Mouse (Mus musculus): ENCODE data around the gene Epb41l1. TPM values are rescaled to one million over a fixed set of nuclear protein-coding genes. Genes with fewer than 3 reads are reported as not detected.

Epb41l1 gene
- polyA plus RNA-seq, 1 experiment from 2014 or later: 2.1 TPM

DNA sequence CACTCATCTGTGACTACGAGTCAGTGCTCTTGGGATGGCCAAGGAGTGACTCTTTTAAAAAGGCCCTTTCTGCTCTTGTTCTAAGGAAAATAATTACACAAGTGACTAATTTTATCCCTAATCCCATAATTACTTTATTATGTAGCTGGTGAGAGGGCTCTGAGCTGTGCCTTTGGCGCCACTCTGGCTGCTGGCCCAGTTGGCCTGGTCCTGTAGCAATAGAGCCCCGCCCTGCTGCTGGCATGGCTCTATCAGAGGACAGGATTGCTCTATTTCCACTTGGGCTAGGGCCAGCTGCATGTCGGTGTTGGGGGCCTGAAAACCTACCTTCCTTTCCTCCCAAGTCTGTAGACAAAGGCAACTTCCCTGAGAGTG lies 36.6 kb downstream of the Epb41l1 start:
- no peak for TF ChIP-seq CTCF (IDR thresholded peaks at IDR 0.05; ENCODE audit: low read depth)
- no peaks in the 10 kb centered on the region for H3K4me1 ChIP-seq (ENCODE audit: insufficient read depth)
- ATAC-seq (ENCODE audit: insufficient read depth) (no peak), DNase-seq (no peak)
- no peaks in the 10 kb centered on the region for H3K27me3 ChIP-seq (ENCODE audit: insufficient read depth, low read length)
- H3K4me2 ChIP-seq: no peak overlapping the region
- H3K9ac ChIP-seq: no peak overlapping the region
- 50% methylated on average over 4 of the region's 4 CpGs for WGBS
- H3K36me3 ChIP-seq (ENCODE audit: insufficient read depth): no peaks in the 10 kb centered on the region
- H3K9me3 ChIP-seq (ENCODE audit: low read depth, low read length): no peaks in the 10 kb centered on the region
- H3K4me3 ChIP-seq (ENCODE audit: low read depth, low read length): no peak overlapping the region
- no peak overlapping the region for H3K27ac ChIP-seq (ENCODE audit: low read depth)

DNA sequence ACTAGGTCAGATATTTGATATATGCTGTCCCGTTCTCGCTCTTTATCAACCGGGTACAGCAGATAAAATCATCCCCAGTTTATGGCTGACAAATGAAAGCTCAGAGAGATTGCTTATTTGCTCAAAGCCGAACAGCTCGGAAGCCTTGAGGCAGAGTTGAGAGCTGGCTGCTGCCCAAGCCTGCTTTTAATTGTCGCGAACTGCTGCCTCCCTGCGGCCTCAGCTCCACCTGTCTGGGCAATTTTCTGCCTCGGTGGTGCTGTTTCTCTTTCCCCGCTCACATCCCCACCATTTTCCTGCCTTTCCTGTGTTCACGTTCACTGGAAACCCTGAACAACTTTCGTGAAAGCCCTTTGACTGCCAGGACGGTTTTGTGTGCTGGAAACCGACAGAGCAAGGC lies 39.8 kb downstream of the Epb41l1 start:
- 0 out of 2 replicates have a peak overlapping the region, but pooled peaks have one; percentile 4 for H3K4me2 ChIP-seq
- no peaks in the 10 kb centered on the region for H3K36me3 ChIP-seq (ENCODE audit: insufficient read depth)
- H3K9ac ChIP-seq: no peak overlapping the region
- H3K9me3 ChIP-seq (ENCODE audit: low read depth, low read length): no peaks in the 10 kb centered on the region
- H3K27ac ChIP-seq (ENCODE audit: low read depth): no peak overlapping the region
- H3K27me3 ChIP-seq (ENCODE audit: insufficient read depth, low read length): no peaks in the 10 kb centered on the region
- H3K4me1 ChIP-seq (ENCODE audit: insufficient read depth): peaks cover 3% of the 10 kb centered on the region; the same call in 1 of the 2 replicates
- DNase-seq (peak; percentile 73), ATAC-seq (ENCODE audit: insufficient read depth) (no peak)
- H3K4me3 ChIP-seq (ENCODE audit: low read depth, low read length): no peak overlapping the region
- TF ChIP-seq CTCF (IDR thresholded peaks at IDR 0.05; ENCODE audit: low read depth): peak; percentile 58
- WGBS: 26% methylated on average over 14 of the region's 14 CpGs

DNA sequence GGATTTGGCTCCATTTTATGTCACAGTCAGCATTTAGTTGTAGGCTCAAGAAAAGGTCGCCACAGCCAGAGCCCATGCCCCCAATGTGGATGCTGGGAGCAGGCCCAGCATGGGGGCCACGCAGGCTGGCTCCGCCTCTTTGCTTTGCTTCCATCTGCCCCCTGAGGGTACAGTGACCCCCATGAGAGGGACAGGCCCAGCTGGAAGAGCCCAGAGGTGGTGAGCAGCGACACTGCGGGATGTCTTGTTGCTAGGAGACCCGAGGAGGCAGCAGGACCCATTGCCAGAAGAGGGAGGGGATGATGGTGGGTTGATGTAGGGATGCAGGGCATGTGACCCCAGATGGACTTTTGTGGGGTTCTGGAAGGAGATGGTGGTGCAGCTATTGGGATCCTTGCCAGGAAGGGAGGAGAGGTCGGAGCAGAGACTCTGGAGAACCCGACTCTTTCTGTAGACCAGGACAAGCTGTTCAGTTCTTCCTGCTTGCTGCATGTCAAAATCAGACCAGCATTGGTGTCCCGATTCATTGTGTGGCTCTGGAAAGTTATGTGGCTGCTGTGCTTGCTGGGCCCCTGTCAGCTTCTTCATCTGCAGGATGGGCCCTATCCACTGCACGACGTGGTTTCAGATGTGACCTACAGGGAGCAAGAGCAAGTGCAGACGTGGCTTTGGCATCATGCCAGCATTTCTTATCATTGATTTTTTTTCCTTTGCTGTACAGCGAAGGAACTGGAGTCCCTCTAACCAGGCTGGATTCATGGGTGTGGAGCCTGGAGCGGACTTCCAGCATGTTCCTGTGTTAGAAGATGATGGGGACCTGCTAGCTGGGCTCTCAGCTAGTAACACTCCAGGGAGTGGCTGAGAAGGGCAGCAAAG lies 41.7 kb downstream of the Epb41l1 start:
- peak; percentile 72 for DNase-seq
- Histone ChIP-seq H3K9ac (no peak overlapping the region), H3K4me2 (no peak overlapping the region), H3K27me3 (ENCODE audit: insufficient read depth, low read length) (no peaks in the 10 kb centered on the region), H3K4me3 (ENCODE audit: low read depth, low read length) (no peak overlapping the region), H3K27ac (ENCODE audit: low read depth) (no peak overlapping the region), H3K36me3 (ENCODE audit: insufficient read depth) (no peaks in the 10 kb centered on the region), H3K4me1 (ENCODE audit: insufficient read depth) (peaks cover 3% of the 10 kb centered on the region; the same call in 1 of the 2 replicates), H3K9me3 (ENCODE audit: low read depth, low read length) (no peaks in the 10 kb centered on the region)
- TF ChIP-seq CTCF (IDR thresholded peaks at IDR 0.05; ENCODE audit: low read depth): no peak
- WGBS: 35% methylated on average over 14 of the region's 14 CpGs
- ATAC-seq (ENCODE audit: insufficient read depth): peak; percentile 6; the same call in 1 of the 2 replicates

DNA sequence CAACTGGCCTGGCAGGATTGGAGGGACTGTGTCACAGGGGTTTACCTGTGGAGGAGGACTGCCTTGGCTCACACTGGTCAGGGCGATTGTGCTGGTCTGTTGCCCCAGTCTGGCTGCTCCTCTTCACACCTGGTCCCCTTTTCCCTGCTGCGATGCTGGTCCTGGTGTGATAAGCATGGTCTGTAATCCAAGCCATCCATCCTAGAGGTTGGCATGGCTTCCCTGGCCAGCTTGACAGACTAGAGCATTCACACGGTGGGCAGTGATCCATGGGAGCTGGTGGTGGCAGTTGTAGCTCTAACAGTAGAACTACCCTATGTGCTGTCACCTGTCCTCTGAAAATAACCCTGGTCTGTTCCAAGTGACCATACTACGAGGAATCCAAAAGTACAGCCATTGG lies 43.7 kb downstream of the Epb41l1 start:
- TF ChIP-seq CTCF (IDR thresholded peaks at IDR 0.05; ENCODE audit: low read depth): no peak
- 71% methylated on average over 4 of the region's 4 CpGs for WGBS
- DNase-seq: no peak

DNA sequence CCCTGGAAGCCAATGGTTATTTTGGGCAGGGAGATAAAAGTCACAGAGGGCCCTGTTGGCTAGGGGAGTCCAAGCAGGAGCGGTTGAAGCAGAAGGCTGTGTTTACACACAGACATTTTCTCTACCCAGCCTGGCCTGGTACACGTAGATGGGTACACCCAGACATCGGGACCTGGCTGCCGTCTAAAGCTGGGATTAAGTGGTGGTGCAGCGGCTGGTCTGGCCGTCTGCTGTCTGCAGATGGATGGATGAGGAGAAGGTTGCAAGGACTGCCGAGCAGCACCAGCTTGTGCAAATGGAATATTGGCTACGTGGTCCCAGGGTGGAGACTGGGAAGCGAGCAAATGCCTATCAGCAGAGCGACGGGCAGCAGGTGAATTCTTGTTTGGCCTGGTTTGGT lies 46.8 kb downstream of the Epb41l1 start:
- 79% methylated on average over 11 of the region's 11 CpGs for WGBS
- ATAC-seq (ENCODE audit: insufficient read depth): no peak
- Histone ChIP-seq H3K9ac (no peak overlapping the region), H3K4me1 (ENCODE audit: insufficient read depth) (peaks cover 2% of the 10 kb centered on the region; the same call in 1 of the 2 replicates), H3K4me3 (ENCODE audit: low read depth, low read length) (no peak overlapping the region), H3K36me3 (ENCODE audit: insufficient read depth) (no peaks in the 10 kb centered on the region), H3K27me3 (ENCODE audit: insufficient read depth, low read length) (no peaks in the 10 kb centered on the region), H3K9me3 (ENCODE audit: low read depth, low read length) (no peaks in the 10 kb centered on the region), H3K27ac (ENCODE audit: low read depth) (no peak overlapping the region), H3K4me2 (no peak overlapping the region)
- TF ChIP-seq CTCF (IDR thresholded peaks at IDR 0.05; ENCODE audit: low read depth): no peak
- DNase-seq: no peak

More for the DNA sequence above, 43.7 kb downstream of the Epb41l1 start:
- H3K27ac ChIP-seq (ENCODE audit: low read depth): no peak overlapping the region
- no peak overlapping the region for H3K4me3 ChIP-seq (ENCODE audit: low read depth, low read length)
- no peaks in the 10 kb centered on the region for H3K36me3 ChIP-seq (ENCODE audit: insufficient read depth)
- H3K27me3 ChIP-seq (ENCODE audit: insufficient read depth, low read length): no peaks in the 10 kb centered on the region
- H3K4me1 ChIP-seq (ENCODE audit: insufficient read depth): peaks cover 3% of the 10 kb centered on the region; the same call in 1 of the 2 replicates
- no peak overlapping the region for H3K9ac ChIP-seq
- no peak for ATAC-seq (ENCODE audit: insufficient read depth)
- no peaks in the 10 kb centered on the region for H3K9me3 ChIP-seq (ENCODE audit: low read depth, low read length)
- no peak overlapping the region for H3K4me2 ChIP-seq

DNA sequence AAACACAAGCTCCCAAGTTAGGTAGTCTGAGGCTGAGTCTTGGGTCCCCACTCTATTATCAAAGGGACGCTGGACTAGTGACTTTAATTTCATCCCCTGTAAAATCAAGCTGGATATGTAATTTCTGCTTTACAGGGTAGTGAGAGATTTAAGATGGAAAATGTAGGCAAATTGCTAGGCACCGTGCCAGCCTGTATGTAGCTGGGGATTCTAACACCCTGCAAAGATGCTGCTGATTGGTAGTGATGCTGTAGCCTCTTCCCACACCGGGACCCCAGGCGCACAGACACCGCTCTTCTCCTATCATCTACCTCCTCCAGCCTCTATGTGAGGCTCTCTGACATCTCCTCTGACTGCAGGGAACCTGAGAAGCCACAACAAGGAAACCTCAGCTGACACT lies 48.2 kb downstream of the Epb41l1 start:
- Histone ChIP-seq H3K4me2 (no peak overlapping the region), H3K36me3 (ENCODE audit: insufficient read depth) (no peaks in the 10 kb centered on the region), H3K27ac (ENCODE audit: low read depth) (no peak overlapping the region), H3K9me3 (ENCODE audit: low read depth, low read length) (no peaks in the 10 kb centered on the region), H3K9ac (no peak overlapping the region), H3K4me1 (ENCODE audit: insufficient read depth) (peaks cover 4% of the 10 kb centered on the region; the same call in 1 of the 2 replicates), H3K4me3 (ENCODE audit: low read depth, low read length) (no peak overlapping the region), H3K27me3 (ENCODE audit: insufficient read depth, low read length) (no peaks in the 10 kb centered on the region)
- WGBS: 74% methylated on average over 5 of the region's 5 CpGs
- no peak for DNase-seq
- ATAC-seq (ENCODE audit: insufficient read depth): no peak
- no peak for TF ChIP-seq CTCF (IDR thresholded peaks at IDR 0.05; ENCODE audit: low read depth)

- Histone ChIP-seq H3K27ac (ENCODE audit: low read depth) (no peak overlapping the region), H3K9ac (no peak overlapping the region), H3K27me3 (ENCODE audit: insufficient read depth, low read length) (no peaks in the 10 kb centered on the region), H3K4me2 (no peak overlapping the region), H3K4me1 (ENCODE audit: insufficient read depth) (peaks cover 10% of the 10 kb centered on the region; the same call in 1 of the 2 replicates), H3K36me3 (ENCODE audit: insufficient read depth) (no peaks in the 10 kb centered on the region), H3K4me3 (ENCODE audit: low read depth, low read length) (no peak overlapping the region), H3K9me3 (ENCODE audit: low read depth, low read length) (no peaks in the 10 kb centered on the region)
- DNase-seq (no peak), ATAC-seq (ENCODE audit: insufficient read depth) (no peak)
- TF ChIP-seq CTCF (IDR thresholded peaks at IDR 0.05; ENCODE audit: low read depth): no peak
- 58% methylated on average over 8 of the region's 8 CpGs for WGBS
These were observed 48.8 kb downstream of the Epb41l1 start for GRCm38 (mm10) chr2:156469508-156469907.

Data from lung, embryonic 14.5 days (tissue).